Mouse (Mus musculus) liver, embryonic 13.5 days (tissue): Measurements from ENCODE around the gene Ucn. TPM values are rescaled to one million over a fixed set of nuclear protein-coding genes. Genes with fewer than 3 reads are reported as not detected.

ENCODE experiments used
- ATAC-seq: fragments of 200-750 bp; cut with Nextera tagmentation; 2 replicates; pipeline ENCODE4 v1.8.0; 2017; ENCODE audit warnings: low read depth, mild to moderate bottlenecking, moderate number of reproducible peaks, moderate library complexity
- DNase-seq: peaks from one replicate; pipeline ENCODE4 v3.0.0; 2022
- H3K27ac ChIP-seq: fragments of 300-500 bp; sonication (generic); 2 replicates; pipeline ENCODE4 v1.5.1; 2015; ENCODE audit warnings: moderate library complexity, mild to moderate bottlenecking, inconsistent platforms
- H3K27me3 ChIP-seq: fragments of 300-500 bp; sonication (generic); 2 replicates; pipeline ENCODE4 v1.6.1; 2015; ENCODE audit warnings: mild to moderate bottlenecking, inconsistent platforms
- H3K36me3 ChIP-seq: fragments of 300-500 bp; sonication (generic); 2 replicates; pipeline ENCODE4 v1.6.1; 2015; ENCODE audit warnings: mild to moderate bottlenecking, inconsistent platforms
- H3K4me1 ChIP-seq: fragments of 300-500 bp; sonication (generic); replicated peaks from 2 replicates; pipeline ENCODE4 v1.6.1; 2015; ENCODE audit warnings: inconsistent platforms
- H3K4me2 ChIP-seq: fragments of 300-500 bp; sonication (generic); 2 replicates; pipeline ENCODE4 v1.6.1; 2015; ENCODE audit warnings: inconsistent platforms, mild to moderate bottlenecking, moderate library complexity
- H3K4me3 ChIP-seq: fragments of 300-500 bp; sonication (generic); replicated peaks from 2 replicates; pipeline ENCODE4 v1.5.1; 2015; ENCODE audit warnings: mild to moderate bottlenecking, inconsistent platforms
- H3K9ac ChIP-seq: fragments of 300-500 bp; sonication (generic); 2 replicates; pipeline ENCODE4 v1.6.1; 2015; ENCODE audit warnings: mild to moderate bottlenecking, inconsistent platforms
- H3K9me3 ChIP-seq: fragments of 300-500 bp; sonication (generic); replicated peaks from 2 replicates; pipeline ENCODE4 v1.6.1; 2016; ENCODE audit warnings: inconsistent platforms
- WGBS: fragments of 180-500 bp; shearing (Covaris S2); methylation state at CpG from one replicate; pipeline ENCODE4 v1.1.7; 2015; ENCODE audit not compliant: insufficient replicate concordance; 5-methylcytosine and 5-hydroxymethylcytosine counted together
- polyA plus RNA-seq: library from polyadenylated mRNA; unstranded; fragments of >200 nt; fragmentation: Nextera tagmentation; extraction: Ambion mirVana; gene quantifications from 2 replicates; pipeline ENCODE4 v1.2.1, GENCODE M21; 2015

Gene Ucn
- polyA plus RNA-seq, 1 experiment from 2014 or later: not detected

GRCm38 (mm10) chr5:31105814-31106335 is 32.8 kb downstream of the Ucn start, which contains the start of gene Dnajc5g:
Dnajc5g (plus strand) TSS chr5:31106285.
- ATAC-seq (no peak), DNase-seq (no peak)
- Histone ChIP-seq H3K4me1 (no peaks in the 10 kb centered on the region), H3K9me3 (no peaks in the 10 kb centered on the region), H3K4me2 (no peak within 1 kb of the TSS), H3K4me3 (no peak within 1 kb of the TSS), H3K27ac (no peak within 1 kb of the TSS), H3K9ac (no peak within 1 kb of the TSS), H3K36me3 (no peaks in the 10 kb centered on the region), H3K27me3 (peaks cover 21% of the 10 kb centered on the region)
- 52% methylated on average over 9 of the region's 9 CpGs for WGBS

- Histone ChIP-seq H3K4me3 (peak overlapping the region; percentile 48), H3K36me3 (no peaks in the 10 kb centered on the region), H3K9me3 (no peaks in the 10 kb centered on the region), H3K4me2 (peak overlapping the region; percentile 63), H3K9ac (no peak overlapping the region), H3K4me1 (peaks cover 27% of the 10 kb centered on the region), H3K27me3 (peaks cover 93% of the 10 kb centered on the region), H3K27ac (no peak overlapping the region)
- DNase-seq: no peak
- WGBS: 27% methylated on average over 11 of the region's 11 CpGs
- no peak for ATAC-seq
Measured at GRCm38 (mm10) chr5:31095711-31096480, 42.7 kb downstream of the Ucn start.

GRCm38 (mm10) chr5:31094799-31095691 is 43.6 kb downstream of the Ucn start:
- ATAC-seq (no peak), DNase-seq (no peak)
- Histone ChIP-seq H3K4me3 (peak overlapping the region; percentile 48), H3K27ac (no peak overlapping the region), H3K9me3 (no peaks in the 10 kb centered on the region), H3K27me3 (peaks cover 98% of the 10 kb centered on the region), H3K9ac (no peak overlapping the region), H3K4me2 (peak overlapping the region; percentile 63), H3K4me1 (peaks cover 27% of the 10 kb centered on the region), H3K36me3 (no peaks in the 10 kb centered on the region)
- WGBS: 2% methylated on average over 59 of the region's 59 CpGs

GRCm38 (mm10) chr5:31094100-31094798 is 44.4 kb downstream of the Ucn start:
- Histone ChIP-seq H3K4me3 (peak overlapping the region; percentile 48), H3K4me1 (peaks cover 27% of the 10 kb centered on the region), H3K4me2 (peak overlapping the region; percentile 63), H3K27me3 (peaks cover 99% of the 10 kb centered on the region), H3K36me3 (no peaks in the 10 kb centered on the region), H3K9ac (no peak overlapping the region), H3K27ac (no peak overlapping the region), H3K9me3 (no peaks in the 10 kb centered on the region)
- ATAC-seq: no peak
- WGBS: 3% methylated on average over 29 of the region's 29 CpGs
- DNase-seq: no peak

GRCm38 (mm10) chr5:31093151-31094041 is 45.2 kb downstream of the Ucn start:
- WGBS: 2% methylated on average over 53 of the region's 54 CpGs
- no peak for DNase-seq
- no peaks in the 10 kb centered on the region for H3K36me3 ChIP-seq
- peak; percentile 67 for ATAC-seq
- H3K27ac ChIP-seq: no peak overlapping the region
- H3K4me2 ChIP-seq: peak overlapping the region; percentile 63
- H3K27me3 ChIP-seq: peaks cover 100% of the 10 kb centered on the region
- H3K9ac ChIP-seq: peak overlapping the region; percentile 9; the same call in 1 of the 2 replicates
- H3K4me3 ChIP-seq: peak overlapping the region; percentile 48
- H3K4me1 ChIP-seq: peaks cover 27% of the 10 kb centered on the region
- no peaks in the 10 kb centered on the region for H3K9me3 ChIP-seq

- ATAC-seq (no peak), DNase-seq (no peak)
- Histone ChIP-seq H3K27ac (no peak overlapping the region), H3K9ac (peak overlapping the region; percentile 9; the same call in 1 of the 2 replicates), H3K4me3 (peak overlapping the region; percentile 48), H3K4me2 (peak overlapping the region; percentile 63), H3K27me3 (peaks cover 98% of the 10 kb centered on the region), H3K9me3 (no peaks in the 10 kb centered on the region), H3K4me1 (peaks cover 27% of the 10 kb centered on the region), H3K36me3 (no peaks in the 10 kb centered on the region)
- 3% methylated on average over 51 of the region's 53 CpGs for WGBS
Measured at GRCm38 (mm10) chr5:31092231-31092975, 46.2 kb downstream of the Ucn start.

Other genes starting within 250 kb of the Ucn start
- gene Ost4, start 231.0 kb downstream of the Ucn start, polyA plus RNA-seq: 342 and 377 TPM in 2 replicates
- gene Emilin1, start 225.4 kb downstream of the Ucn start, polyA plus RNA-seq: 41.6 and 42.7 TPM in 2 replicates
- 33.9 and 37.6 TPM in 2 replicates for gene Khk, start 217.4 kb downstream of the Ucn start, polyA plus RNA-seq
- 5.4 and 5.6 TPM in 2 replicates for gene Cgref1, start 193.2 kb downstream of the Ucn start, polyA plus RNA-seq
- gene Preb, start 178.5 kb downstream of the Ucn start, polyA plus RNA-seq: 91.6 and 97.5 TPM in 2 replicates
- 0.03 and 0.07 TPM in 2 replicates for gene Tcf23, start 170.2 kb downstream of the Ucn start, polyA plus RNA-seq
- gene Atraid, start 90.5 kb downstream of the Ucn start, polyA plus RNA-seq: 46.7 and 50.3 TPM in 2 replicates
- gene Slc5a6, start 89.9 kb downstream of the Ucn start, polyA plus RNA-seq: 4.0 and 4.7 TPM in 2 replicates
- 20.1 and 25.5 TPM in 2 replicates for gene Cad, start 84.0 kb downstream of the Ucn start, polyA plus RNA-seq
- gene Dnajc5g, start 32.5 kb downstream of the Ucn start, polyA plus RNA-seq: not detected in 2 replicates
- gene Slc30a3, start 30.6 kb downstream of the Ucn start, polyA plus RNA-seq: 0.36 and 0.45 TPM in 2 replicates
- gene Trim54, start 22.1 kb downstream of the Ucn start, polyA plus RNA-seq: 0.13 TPM in 2 replicates
- gene Mpv17, start 15.4 kb upstream of the Ucn start, polyA plus RNA-seq: 18.9 and 19.9 TPM in 2 replicates
- 0.36 and 0.52 TPM in 2 replicates for gene Gm29609, start 41.1 kb upstream of the Ucn start, polyA plus RNA-seq
- 31.5 and 37.0 TPM in 2 replicates for gene Gtf3c2, start 41.3 kb upstream of the Ucn start, polyA plus RNA-seq
- gene Snx17, start 54.4 kb upstream of the Ucn start, polyA plus RNA-seq: 49.6 and 49.7 TPM in 2 replicates
- gene Eif2b4, start 54.6 kb upstream of the Ucn start, polyA plus RNA-seq: 57.1 and 64.0 TPM in 2 replicates
- 2.3 and 2.6 TPM in 2 replicates for gene Zfp513, start 63.5 kb upstream of the Ucn start, polyA plus RNA-seq
- 169 and 174 TPM in 2 replicates for gene Ppm1g, start 81.9 kb upstream of the Ucn start, polyA plus RNA-seq
- gene Nrbp1, start 102.0 kb upstream of the Ucn start, polyA plus RNA-seq: 47.7 and 54.7 TPM in 2 replicates
- not detected in 2 replicates for gene Gm9970, start 102.4 kb upstream of the Ucn start, polyA plus RNA-seq
- gene Krtcap3, start 112.9 kb upstream of the Ucn start, polyA plus RNA-seq: 3.4 and 4.4 TPM in 2 replicates
- gene Ift172, start 152.3 kb upstream of the Ucn start, polyA plus RNA-seq: 4.4 and 6.7 TPM in 2 replicates
- gene Fndc4, start 157.3 kb upstream of the Ucn start, polyA plus RNA-seq: 5.8 and 6.7 TPM in 2 replicates
- gene Gckr, start 158.6 kb upstream of the Ucn start, polyA plus RNA-seq: 10.8 and 13.8 TPM in 2 replicates